Mouse (Mus musculus) gastrocnemius, adult 2 months (tissue): ENCODE results near the gene Tmem110. TPM values are rescaled to one million over a fixed set of nuclear protein-coding genes. Genes with fewer than 3 reads are reported as not detected.

ENCODE experiments used
- DNase-seq: peaks from one replicate; pipeline ENCODE4 v3.0.0; 2022
- H3K27ac ChIP-seq: fragments of 200-600 bp; 2 replicates; pipeline ENCODE4 v1.8.1; 2022; ENCODE audit warnings: mild to moderate bottlenecking
- H3K4me3 ChIP-seq: fragments of 200-600 bp; 2 replicates; pipeline ENCODE4 v1.8.1; 2022; ENCODE audit warnings: mild to moderate bottlenecking, moderate library complexity
- CTCF ChIP-seq: fragments of 200-600 bp; IDR thresholded peaks from 2 replicates; pipeline ENCODE4 v1.8.1; 2022; ENCODE audit warnings: antibody characterized with exemption, mild to moderate bottlenecking, moderate library complexity
- intact Hi-C: fragments of 180-260 bp; cut with DNase I; formaldehyde crosslinking; loops from one replicate; pipeline ENCODE4 v1.15.1; 2025
- total RNA-seq, 2 experiments: library from RNA; stranded (reverse); gene quantifications; 2 replicates each; pipeline ENCODE4 v1.2.3; 2021

The Tmem110 gene
- total RNA-seq, 2 experiments from 2014 or later, result 6.2 to 12.6 TPM

GRCm38 (mm10) chr14:30913404-30913803 lies 88.0 kb downstream of the Tmem110 start:
- no peak for DNase-seq
- Histone ChIP-seq H3K4me3 (no peak overlapping the region), H3K27ac (no peak overlapping the region)
- TF ChIP-seq CTCF, result no peak
- intact Hi-C loops, result no loop called here

DNA sequence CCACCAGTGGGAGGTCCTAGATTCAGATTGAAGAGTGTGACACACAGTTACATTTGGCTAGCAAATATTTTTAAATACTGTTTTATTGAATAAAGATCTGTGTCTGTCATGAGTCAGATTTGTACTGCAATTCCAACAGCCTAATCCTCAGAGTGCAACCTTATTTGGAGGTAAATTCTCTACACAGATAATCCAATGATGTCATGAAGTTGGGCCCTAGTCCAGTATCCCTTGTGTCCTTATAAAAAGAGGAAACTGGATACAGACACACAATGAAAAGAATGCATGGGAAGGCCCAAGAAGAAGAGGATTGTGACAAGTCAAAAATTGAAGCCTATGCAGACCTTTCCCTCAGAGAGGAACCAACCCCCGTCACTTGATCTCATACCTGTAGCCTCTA lies 91.1 kb downstream of the Tmem110 start:
- intact Hi-C loops, result no loop called here
- TF ChIP-seq CTCF, result no peak
- Histone ChIP-seq H3K4me3 (no peak overlapping the region), H3K27ac (no peak overlapping the region)
- no peak for DNase-seq

- TF ChIP-seq CTCF, result no peak
- DNase-seq, result no peak
- H3K4me3 ChIP-seq, result no peak overlapping the region
- no peak overlapping the region for H3K27ac ChIP-seq
- intact Hi-C loops, result no loop called here
Observed at GRCm38 (mm10) chr14:30922053-30922670, 96.8 kb downstream of the Tmem110 start.

GRCm38 (mm10) chr14:30923375-30924105 lies 98.2 kb downstream of the Tmem110 start, which contains the start of gene Itih3:
Itih3 (minus strand) TSS chr14:30923760.
- Histone ChIP-seq H3K27ac (no peak within 1 kb of the TSS), H3K4me3 (no peak within 1 kb of the TSS)
- no peak for TF ChIP-seq CTCF
- intact Hi-C loops, result no loop called here
- no peak for DNase-seq

DNA sequence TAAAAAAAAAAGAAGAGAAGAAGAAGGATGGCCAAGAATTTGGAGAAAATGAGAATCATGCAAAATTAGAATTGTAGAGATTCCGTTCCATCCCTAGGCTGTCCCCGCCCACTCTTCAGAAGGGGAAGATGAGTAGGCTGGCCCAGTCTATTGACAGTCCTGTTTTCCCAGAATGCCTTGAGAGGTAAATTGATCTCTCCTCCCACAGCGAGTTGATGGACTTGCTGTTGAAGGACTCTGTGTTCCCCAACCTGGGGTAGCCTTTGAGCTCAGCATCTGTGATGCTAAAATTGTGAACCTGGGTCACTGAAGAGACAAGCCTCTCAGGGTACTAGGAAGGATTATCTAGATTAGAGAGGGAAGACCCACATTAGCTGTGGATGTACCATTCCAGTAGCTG lies 100.1 kb downstream of the Tmem110 start:
- DNase-seq, result no peak
- TF ChIP-seq CTCF, result no peak
- no peak overlapping the region for H3K27ac ChIP-seq
- intact Hi-C loops, result no loop called here
- H3K4me3 ChIP-seq, result no peak overlapping the region

Other genes with a start within 250 kb of the Tmem110 start
- gene Prkcd, start 199.4 kb upstream of the Tmem110 start, total RNA-seq, result 10 to 100 TPM in 1 of 2 experiments, 1 to 10 TPM in 1; 5.6 to 14.8 TPM
- 1 to 10 TPM; 4.9 to 5.5 TPM for gene Rft1, start 171.2 kb upstream of the Tmem110 start, total RNA-seq
- gene Sfmbt1, start 110.7 kb upstream of the Tmem110 start, total RNA-seq, result 10 to 100 TPM; 11.0 to 11.4 TPM
- 10 to 100 TPM; 53.6 to 65.4 TPM for gene Mustn1, start 53.6 kb downstream of the Tmem110 start, total RNA-seq
- under 1 TPM; 0.11 to 0.13 TPM for gene Itih4, start 60.9 kb downstream of the Tmem110 start, total RNA-seq
- under 1 TPM; 0.10 to 0.25 TPM for gene Itih3, start 98.2 kb downstream of the Tmem110 start, total RNA-seq
- gene Itih1, start 117.7 kb downstream of the Tmem110 start, total RNA-seq, result not detected
- 1 to 10 TPM; 4.4 to 5.1 TPM for gene Nek4, start 125.8 kb downstream of the Tmem110 start, total RNA-seq
- 10 to 100 TPM in 1 of 2 experiments, 1 to 10 TPM in 1; 9.0 to 13.6 TPM for gene Glt8d1, start 175.8 kb downstream of the Tmem110 start, total RNA-seq
- 100 to 1,000 TPM; 129 to 130 TPM for gene Spcs1, start 176.1 kb downstream of the Tmem110 start, total RNA-seq
- 10 to 100 TPM; 45.3 to 49.8 TPM for gene Pbrm1, start 193.5 kb downstream of the Tmem110 start, total RNA-seq
- 10 to 100 TPM; 28.4 to 33.4 TPM for gene Gnl3, start 193.6 kb downstream of the Tmem110 start, total RNA-seq